Mouse (Mus musculus): Measurements from ENCODE around the gene Cmtm3.

- TF ChIP-seq POLR2A (IDR thresholded peaks at IDR 0.05; ENCODE audit: low read depth, low read length) (no peak), CTCF (IDR thresholded peaks at IDR 0.05; ENCODE audit: borderline replicate concordance, insufficient read depth, low read length) (no peak)
Observed at GRCm38 (mm10) chr8:104376669-104377068, 37.5 kb downstream of the Cmtm3 start.
